Mouse (Mus musculus) liver, adult 2 months (tissue): ENCODE measurements around the gene Gm4922.

Experiments used
- CTCF ChIP-seq: fragments of 200-500 bp; IDR thresholded peaks from 2 replicates; pipeline ENCODE4 v1.5.1; 2011; ENCODE audit warnings: low read depth, low read length, control low read depth
- POLR2A ChIP-seq: fragments of 200-500 bp; IDR thresholded peaks from 2 replicates; pipeline ENCODE4 v1.6.1; 2011; ENCODE audit warnings: low read length, control low read depth; ENCODE audit not compliant: insufficient read depth; ENCODE audit errors: extremely low read depth

DNA sequence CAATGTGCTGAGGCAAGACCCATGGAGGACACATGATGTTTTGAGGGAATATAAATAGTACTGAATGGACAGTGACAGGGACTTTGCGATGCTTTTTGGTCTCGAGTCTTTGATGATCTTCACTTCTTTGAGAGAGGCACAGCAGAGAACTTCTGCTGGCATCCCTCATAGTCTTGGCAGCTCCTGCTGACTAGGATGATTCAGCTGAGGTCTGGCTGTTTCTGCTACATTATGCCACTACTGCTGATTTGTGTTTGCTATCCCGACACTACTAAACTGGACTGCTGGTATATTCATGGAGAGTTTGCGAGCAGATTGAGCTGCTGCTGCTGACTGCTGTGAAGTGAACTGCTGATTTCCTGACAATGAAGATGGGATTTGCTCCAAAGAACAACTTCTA is 3.5 kb upstream of the Gm4922 start:
- TF ChIP-seq CTCF = no peak
- no peak for TF ChIP-seq POLR2A
